Mouse (Mus musculus) ES-E14 (cell line): ENCODE measurements around the gene Slc15a1.

Experiments used
- CHD2 ChIP-seq: IDR thresholded peaks from 2 replicates; pipeline ENCODE4 v1.6.1; 2014; ENCODE audit warnings: mild to moderate bottlenecking, low read depth, low read length, inconsistent platforms
- HCFC1 ChIP-seq: IDR thresholded peaks from 2 replicates; pipeline ENCODE4 v1.6.1; 2012; ENCODE audit warnings: low read length, inconsistent platforms, borderline replicate concordance; ENCODE audit not compliant: insufficient read depth
- MAFK ChIP-seq: IDR thresholded peaks from 2 replicates; pipeline ENCODE4 v1.6.1; 2014; ENCODE audit warnings: mild to moderate bottlenecking, low read depth, low read length, inconsistent platforms; ENCODE audit not compliant: insufficient read depth
- ZC3H11A ChIP-seq: IDR thresholded peaks from 2 replicates; pipeline ENCODE4 v1.6.1; 2012; ENCODE audit warnings: low read depth, mild to moderate bottlenecking, inconsistent platforms, low read length, borderline replicate concordance
- ZNF384 ChIP-seq: IDR thresholded peaks from 2 replicates; pipeline ENCODE4 v1.6.1; 2012; ENCODE audit warnings: low read depth, low read length, inconsistent platforms

GRCm38 (mm10) chr14:121545551-121546331 is 40.7 kb upstream of the Slc15a1 start:
- no peak for TF ChIP-seq CHD2
- TF ChIP-seq MAFK = no peak
- TF ChIP-seq ZNF384 = no peak
- TF ChIP-seq HCFC1 = no peak
- no peak for TF ChIP-seq ZC3H11A
